Mouse (Mus musculus) liver, embryonic 14.5 days (tissue): ENCODE measurements around the gene Atp2a3.

Source experiments
- CTCF ChIP-seq: IDR thresholded peaks from 2 replicates; pipeline ENCODE4 v1.5.1; 2016; ENCODE audit warnings: antibody characterized with exemption, low read depth, control low read depth
- EP300 ChIP-seq: IDR thresholded peaks from 2 replicates; pipeline ENCODE4 v1.6.1; 2016; ENCODE audit warnings: antibody characterized with exemption, low read depth

- no peak for TF ChIP-seq CTCF
- no peak for TF ChIP-seq EP300
These were observed 58.3 kb downstream of the Atp2a3 start for GRCm38 (mm10) chr11:73019147-73019795.
